Mouse (Mus musculus) lung, postnatal 36 days (tissue): ENCODE results near the gene Otol1.
A peak's percentile ranks its signal among the peaks of the same experiment; 100 is the strongest.

Experiments
- DNase-seq: peaks from one replicate; pipeline ENCODE4 v3.0.0; 2022; ENCODE audit warnings: mixed read lengths

Gene Otol1

GRCm38 (mm10) chr3:70007313-70007712 is at the start of gene Otol1:
TSS of gene Otol1 (plus strand) at chr3:70007613.
- no peak for DNase-seq

DNA sequence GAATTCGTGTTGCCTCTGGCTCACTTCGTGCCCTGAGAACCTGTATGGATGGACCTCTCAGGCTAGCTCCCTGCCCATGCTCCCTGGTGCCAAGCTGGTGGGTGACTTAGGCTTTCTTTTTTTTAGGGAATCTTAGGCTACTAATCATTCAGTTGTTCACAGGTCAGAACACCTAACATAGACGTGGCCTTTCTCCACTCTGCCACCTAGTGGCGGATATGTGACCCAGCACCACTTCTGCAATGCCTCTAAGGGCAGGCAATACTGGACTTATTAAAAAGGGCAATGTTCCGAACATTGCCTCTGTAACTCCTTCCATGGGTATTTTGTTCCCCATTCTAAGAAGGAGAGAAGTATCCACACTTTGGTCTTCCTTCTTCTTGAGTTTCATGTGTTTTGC is 45.2 kb upstream of the Otol1 start:
- peak; percentile 51 for DNase-seq

- DNase-seq: no peak
Measured at GRCm38 (mm10) chr3:69971482-69972097, 35.8 kb upstream of the Otol1 start.

GRCm38 (mm10) chr3:69978092-69978491 is 29.3 kb upstream of the Otol1 start:
- DNase-seq: no peak

DNA sequence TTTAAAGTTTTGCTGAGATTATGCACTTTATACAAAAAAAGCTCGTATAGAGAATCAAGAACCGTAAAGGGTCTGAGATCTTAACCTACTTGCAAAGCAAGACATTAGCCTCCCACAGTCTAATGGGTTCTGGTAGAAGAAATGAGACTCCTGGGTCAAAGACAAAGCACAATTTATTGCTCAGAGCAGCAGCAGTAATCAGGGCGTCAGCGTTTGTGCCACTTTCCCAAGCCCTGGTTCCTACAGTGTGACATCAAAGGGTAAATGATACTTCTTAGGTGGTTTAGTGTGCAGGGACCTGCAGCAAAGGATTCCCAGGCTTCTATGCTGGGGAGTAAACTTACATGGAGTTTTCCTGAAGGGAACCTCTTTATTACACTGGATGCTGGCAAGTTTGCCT is 13.6 kb upstream of the Otol1 start:
- DNase-seq: no peak

DNA sequence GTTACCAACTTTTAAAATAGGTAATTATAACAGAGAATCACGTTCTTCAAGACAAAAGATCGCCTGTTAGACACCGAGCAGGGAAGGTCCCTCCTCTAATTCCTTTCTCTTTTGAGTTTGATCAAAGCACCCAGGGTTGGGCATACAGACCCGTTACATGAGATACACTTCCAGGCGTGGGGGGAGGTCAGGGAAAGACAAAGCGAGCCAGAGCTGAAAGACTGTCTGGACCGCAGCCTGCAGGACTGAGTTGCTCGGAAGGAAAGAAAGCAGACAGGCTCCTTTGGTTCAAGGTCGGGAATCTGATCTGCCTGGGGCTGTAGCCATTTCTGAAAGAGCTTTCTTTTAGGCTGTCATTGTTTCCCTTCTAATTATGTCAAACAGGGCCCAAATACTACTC is 5.9 kb upstream of the Otol1 start:
- no peak for DNase-seq

- DNase-seq: no peak
Measured at GRCm38 (mm10) chr3:70003126-70003764, 4.2 kb upstream of the Otol1 start.

- DNase-seq: no peak
Measured at GRCm38 (mm10) chr3:70003955-70004354, 3.5 kb upstream of the Otol1 start.

- no peak for DNase-seq
Measured at GRCm38 (mm10) chr3:70004379-70004778, 3.0 kb upstream of the Otol1 start.

- no peak for DNase-seq
Measured at GRCm38 (mm10) chr3:70012641-70013040, 5.2 kb downstream of the Otol1 start.

GRCm38 (mm10) chr3:70026605-70027004 is 19.2 kb downstream of the Otol1 start:
- no peak for DNase-seq

- no peak for DNase-seq
Measured at GRCm38 (mm10) chr3:70029260-70029659, 21.8 kb downstream of the Otol1 start.

DNA sequence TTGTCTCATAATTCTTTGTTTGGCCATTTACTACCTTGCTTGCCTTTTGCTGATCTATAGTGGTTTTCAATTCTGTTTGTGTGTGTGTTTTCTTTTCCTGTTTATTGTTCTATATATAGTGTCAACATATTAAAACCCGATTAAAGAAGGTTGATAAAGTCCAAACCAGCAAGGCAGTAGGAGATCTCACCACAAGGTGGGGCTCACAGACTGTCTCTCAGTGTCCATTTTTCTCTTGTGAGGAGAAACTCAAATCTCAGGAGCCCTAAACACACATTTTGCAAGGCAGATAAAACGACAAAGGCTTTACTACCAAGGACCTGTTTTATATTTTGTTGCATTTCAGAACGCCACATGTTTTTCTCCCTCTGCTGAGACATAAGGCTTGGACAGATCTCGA is 28.2 kb downstream of the Otol1 start:
- no peak for DNase-seq
